Mouse (Mus musculus): ENCODE measurements around the gene Alcam. TPM values are rescaled to one million over a fixed set of nuclear protein-coding genes. Genes with fewer than 3 reads are reported as not detected.

The Alcam gene
- polyA plus RNA-seq, 1 experiment from 2014 or later, result 26.7 TPM

- H3K36me3 ChIP-seq, result no peaks in the 10 kb centered on the region
- H3K27me3 ChIP-seq, result no peaks in the 10 kb centered on the region
- ATAC-seq (ENCODE audit: insufficient number of reproducible peaks, low FRiP score, low TSS enrichment, low read depth), result peak; percentile 95
- peak overlapping the region; percentile 61 for H3K4me3 ChIP-seq
- H3K27ac ChIP-seq, result peak overlapping the region; percentile 79
- under 1% methylated on average over 52 of the region's 55 CpGs for WGBS
- H3K4me2 ChIP-seq, result peak overlapping the region; percentile 82
- peaks cover 8% of the 10 kb centered on the region; the same call in 1 of the 2 replicates for H3K4me1 ChIP-seq
- peak overlapping the region; percentile 44 for H3K9ac ChIP-seq
- H3K9me3 ChIP-seq, result no peaks in the 10 kb centered on the region
Measured at GRCm38 (mm10) chr16:52452862-52453715, 785 bp downstream of the Alcam start.

- Histone ChIP-seq H3K36me3 (no peaks in the 10 kb centered on the region), H3K27me3 (no peaks in the 10 kb centered on the region), H3K4me1 (peaks cover 8% of the 10 kb centered on the region; the same call in 1 of the 2 replicates), H3K9me3 (no peaks in the 10 kb centered on the region), H3K27ac (peak overlapping the region; percentile 79), H3K4me2 (peak overlapping the region; percentile 82), H3K4me3 (peak overlapping the region; percentile 61), H3K9ac (peak overlapping the region; percentile 44)
- ATAC-seq (ENCODE audit: insufficient number of reproducible peaks, low FRiP score, low TSS enrichment, low read depth), result 0 out of 2 replicates have a peak, but pooled peaks have one; percentile 6
- 0% methylated on average over 26 of the region's 26 CpGs for WGBS
Measured at GRCm38 (mm10) chr16:52452477-52452831, 1.4 kb downstream of the Alcam start.

DNA sequence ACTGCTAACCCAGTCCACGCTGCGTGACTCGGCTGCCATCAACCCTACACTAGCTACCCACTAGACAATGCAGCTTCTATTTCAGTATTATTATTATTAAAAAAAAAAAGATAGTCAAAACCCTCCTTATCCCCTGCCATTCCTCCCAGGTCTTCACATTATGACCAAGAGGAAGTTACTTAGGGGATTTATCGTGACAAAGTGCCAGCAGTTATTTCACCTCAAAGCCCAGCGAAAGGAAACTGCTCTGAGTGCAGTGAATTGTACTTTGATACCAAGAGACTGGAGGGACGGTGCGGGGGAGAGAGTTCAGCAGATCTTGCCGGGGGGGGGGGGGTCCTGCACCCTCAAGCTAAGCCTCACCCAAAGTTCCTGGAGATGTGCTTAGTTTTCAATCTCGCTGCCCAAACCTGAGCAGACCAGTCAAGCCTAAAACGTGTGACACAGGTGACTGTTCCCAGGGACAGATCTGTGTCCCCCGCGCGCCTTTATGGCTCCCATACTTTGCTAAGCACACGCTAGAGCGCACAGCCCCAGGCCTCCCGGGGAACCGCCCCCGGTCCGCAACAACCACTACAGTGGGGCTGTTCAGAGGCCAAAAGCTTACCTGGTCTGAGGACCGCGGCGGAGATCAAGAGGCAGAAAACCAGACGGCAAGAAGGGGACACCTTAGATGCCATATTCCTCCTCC, 1.9 kb downstream of the Alcam start:
- peak overlapping the region; percentile 79 for H3K27ac ChIP-seq
- no peaks in the 10 kb centered on the region for H3K9me3 ChIP-seq
- H3K27me3 ChIP-seq, result no peaks in the 10 kb centered on the region
- H3K36me3 ChIP-seq, result no peaks in the 10 kb centered on the region
- ATAC-seq (ENCODE audit: insufficient number of reproducible peaks, low FRiP score, low TSS enrichment, low read depth), result no peak
- H3K4me1 ChIP-seq, result peaks cover 8% of the 10 kb centered on the region; the same call in 1 of the 2 replicates
- H3K4me3 ChIP-seq, result peak overlapping the region; percentile 61
- H3K4me2 ChIP-seq, result peak overlapping the region; percentile 82
- 0% methylated on average over 23 of the region's 23 CpGs for WGBS
- peak overlapping the region; percentile 44 for H3K9ac ChIP-seq

- peak overlapping the region; percentile 61 for H3K4me3 ChIP-seq
- H3K4me1 ChIP-seq, result peaks cover 8% of the 10 kb centered on the region; the same call in 1 of the 2 replicates
- H3K27ac ChIP-seq, result peak overlapping the region; percentile 60; the same call in 1 of the 2 replicates
- no peaks in the 10 kb centered on the region for H3K9me3 ChIP-seq
- no peak for ATAC-seq (ENCODE audit: insufficient number of reproducible peaks, low FRiP score, low TSS enrichment, low read depth)
- H3K27me3 ChIP-seq, result no peaks in the 10 kb centered on the region
- peak overlapping the region; percentile 82 for H3K4me2 ChIP-seq
- H3K36me3 ChIP-seq, result no peaks in the 10 kb centered on the region
- 1% methylated on average over 15 of the region's 15 CpGs for WGBS
- H3K9ac ChIP-seq, result peak overlapping the region; percentile 44
Measured at GRCm38 (mm10) chr16:52451101-52451785, 2.6 kb downstream of the Alcam start.

DNA sequence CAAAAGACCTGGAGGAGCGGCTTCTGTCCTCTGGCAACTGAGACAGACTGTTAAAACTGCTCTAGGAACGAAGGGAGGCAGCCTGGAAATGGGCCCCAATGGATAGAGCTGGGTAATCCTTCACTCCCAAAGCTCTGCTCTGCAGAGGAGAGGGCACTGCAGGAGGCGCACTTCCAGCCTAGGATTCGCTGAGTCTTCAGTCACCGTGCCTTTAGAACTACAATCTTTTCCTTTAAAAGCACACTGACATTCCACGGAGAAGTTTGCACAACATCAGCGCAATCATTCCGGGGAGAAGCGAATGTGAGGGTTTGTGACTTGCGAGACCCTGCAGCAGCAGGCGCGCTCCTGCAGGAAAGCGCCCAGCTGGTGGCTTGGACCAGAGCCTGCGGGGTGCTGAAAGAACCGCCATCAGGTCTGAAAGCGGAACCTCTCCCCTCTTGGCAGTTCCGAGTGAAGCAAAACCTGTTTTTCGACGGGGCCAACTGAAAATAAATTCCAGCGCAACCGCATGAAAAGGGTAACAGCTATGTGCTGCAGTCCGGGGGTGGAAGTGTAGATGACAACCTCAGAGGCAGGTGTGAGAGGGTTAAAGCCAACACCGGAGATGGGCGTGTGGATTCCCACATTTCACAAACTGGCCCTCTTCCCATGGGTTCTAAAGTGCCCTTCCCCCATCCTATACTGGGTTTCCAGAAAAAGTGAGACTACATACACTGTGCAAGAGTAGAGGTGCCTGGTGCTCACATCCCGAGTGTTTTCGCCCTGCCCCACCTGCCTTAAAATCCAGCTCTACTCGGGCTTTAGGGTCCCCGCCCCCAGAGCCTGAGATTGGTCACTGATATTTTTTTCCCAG, 3.4 kb downstream of the Alcam start:
- H3K9ac ChIP-seq, result peak overlapping the region; percentile 14; the same call in 1 of the 2 replicates
- ATAC-seq (ENCODE audit: insufficient number of reproducible peaks, low FRiP score, low TSS enrichment, low read depth), result no peak
- peak overlapping the region; percentile 82 for H3K4me2 ChIP-seq
- WGBS, result under 1% methylated on average over 28 of the region's 28 CpGs
- peaks cover 8% of the 10 kb centered on the region; the same call in 1 of the 2 replicates for H3K4me1 ChIP-seq
- no peaks in the 10 kb centered on the region for H3K9me3 ChIP-seq
- H3K4me3 ChIP-seq, result peak overlapping the region; percentile 61
- no peaks in the 10 kb centered on the region for H3K36me3 ChIP-seq
- no peaks in the 10 kb centered on the region for H3K27me3 ChIP-seq
- H3K27ac ChIP-seq, result peak overlapping the region; percentile 60; the same call in 1 of the 2 replicates

DNA sequence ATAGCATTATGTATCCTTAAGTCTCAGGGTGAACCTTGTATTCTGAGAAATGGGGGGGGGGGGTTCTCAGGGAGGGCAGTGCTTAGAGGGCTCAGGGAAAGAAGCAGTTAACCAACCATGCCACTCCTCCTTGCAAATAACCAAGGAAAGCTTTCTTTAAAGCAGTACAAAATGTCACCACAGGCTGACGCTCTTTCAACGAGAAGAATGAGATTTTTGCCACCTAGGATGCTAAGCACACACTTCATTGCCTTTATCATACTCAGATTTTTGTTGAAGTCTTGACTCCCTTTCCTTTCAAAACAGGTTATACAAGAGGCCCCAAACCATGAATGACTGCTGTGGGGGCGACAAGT, 4.0 kb downstream of the Alcam start:
- Histone ChIP-seq H3K4me1 (peaks cover 8% of the 10 kb centered on the region; the same call in 1 of the 2 replicates), H3K4me3 (peak overlapping the region; percentile 61), H3K4me2 (peak overlapping the region; percentile 82), H3K9me3 (no peaks in the 10 kb centered on the region), H3K27me3 (no peaks in the 10 kb centered on the region), H3K9ac (no peak overlapping the region), H3K27ac (0 out of 2 replicates have a peak overlapping the region, but pooled peaks have one; percentile 60), H3K36me3 (no peaks in the 10 kb centered on the region)
- WGBS, result 6% methylated on average over 3 of the region's 3 CpGs
- ATAC-seq (ENCODE audit: insufficient number of reproducible peaks, low FRiP score, low TSS enrichment, low read depth), result no peak

DNA sequence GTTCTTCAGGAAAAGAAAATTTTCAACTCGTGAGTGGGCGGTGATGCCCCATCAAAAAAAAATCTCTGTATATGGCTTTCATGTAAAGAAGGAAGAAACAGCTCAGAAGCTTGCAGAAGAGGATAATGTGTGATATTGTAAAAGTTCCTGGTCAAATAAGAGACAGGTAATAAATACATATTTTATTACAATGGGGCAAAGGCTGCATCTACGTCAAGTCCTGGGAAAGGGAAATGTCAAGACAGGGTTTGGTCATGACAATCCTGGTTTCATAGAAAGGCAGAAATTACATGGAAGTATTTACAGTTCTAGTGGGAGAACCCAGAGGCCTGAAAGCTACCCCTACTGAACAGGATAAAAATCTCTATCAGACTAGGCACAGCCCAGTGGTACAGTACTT, 7.9 kb downstream of the Alcam start:
- Histone ChIP-seq H3K9ac (no peak overlapping the region), H3K36me3 (no peaks in the 10 kb centered on the region), H3K4me2 (no peak overlapping the region), H3K9me3 (no peaks in the 10 kb centered on the region), H3K27ac (no peak overlapping the region), H3K27me3 (no peaks in the 10 kb centered on the region), H3K4me1 (no peaks in the 10 kb centered on the region), H3K4me3 (no peak overlapping the region)
- ATAC-seq (ENCODE audit: insufficient number of reproducible peaks, low FRiP score, low TSS enrichment, low read depth), result no peak
- 90% methylated on average over 3 of the region's 3 CpGs for WGBS

DNA sequence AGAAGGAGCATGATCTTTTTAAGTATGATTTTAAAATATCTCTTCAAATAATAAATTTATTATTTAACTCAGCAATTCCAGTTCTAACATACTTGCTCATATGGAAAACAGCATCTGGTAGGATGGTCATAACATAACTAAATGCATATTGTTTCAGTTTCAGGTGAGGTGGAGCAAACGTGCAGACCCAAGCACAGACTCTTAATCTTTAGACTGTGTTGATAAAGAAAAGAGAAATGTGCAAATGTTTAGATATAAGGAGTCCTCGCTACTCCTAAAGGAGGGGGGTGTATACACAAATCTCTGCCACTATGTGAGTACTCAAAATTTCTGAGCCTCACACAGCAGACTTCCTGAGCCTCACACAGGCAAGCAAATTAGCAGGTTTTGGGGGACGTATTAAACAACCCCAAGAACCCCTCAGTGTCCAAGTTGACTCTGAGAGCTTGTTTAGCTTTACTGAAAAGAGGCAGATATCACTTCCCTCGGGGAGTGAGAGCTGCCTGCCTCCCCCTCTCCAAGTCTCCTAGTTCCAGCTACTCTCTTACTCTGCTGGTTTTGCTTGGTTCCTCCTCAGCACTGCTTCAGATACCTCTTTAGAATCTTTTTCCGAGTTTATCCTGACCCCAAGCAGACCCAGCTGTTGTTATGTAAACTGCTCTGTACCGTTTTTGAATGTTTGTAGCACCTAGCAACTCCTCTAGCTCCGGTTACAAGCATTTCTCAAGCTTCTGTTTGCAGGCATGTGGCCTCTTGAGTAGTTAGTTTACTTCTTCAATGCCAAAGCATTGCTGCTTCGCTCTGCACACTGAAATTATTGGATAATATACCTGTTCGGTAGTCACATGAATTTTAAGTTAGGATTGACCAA, 10.0 kb downstream of the Alcam start:
- H3K9me3 ChIP-seq, result no peaks in the 10 kb centered on the region
- H3K36me3 ChIP-seq, result no peaks in the 10 kb centered on the region
- H3K4me1 ChIP-seq, result no peaks in the 10 kb centered on the region
- no peak overlapping the region for H3K4me3 ChIP-seq
- no peak for ATAC-seq (ENCODE audit: insufficient number of reproducible peaks, low FRiP score, low TSS enrichment, low read depth)
- no peak overlapping the region for H3K4me2 ChIP-seq
- no peak overlapping the region for H3K9ac ChIP-seq
- no peak overlapping the region for H3K27ac ChIP-seq
- H3K27me3 ChIP-seq, result no peaks in the 10 kb centered on the region
- WGBS, result 55% methylated on average over 9 of the region's 9 CpGs

- WGBS, result 65% methylated on average over 1 of the region's 1 CpGs
- Histone ChIP-seq H3K4me1 (no peaks in the 10 kb centered on the region), H3K9ac (no peak overlapping the region), H3K4me3 (no peak overlapping the region), H3K27me3 (no peaks in the 10 kb centered on the region), H3K9me3 (no peaks in the 10 kb centered on the region), H3K27ac (no peak overlapping the region), H3K36me3 (no peaks in the 10 kb centered on the region), H3K4me2 (no peak overlapping the region)
- ATAC-seq (ENCODE audit: insufficient number of reproducible peaks, low FRiP score, low TSS enrichment, low read depth), result no peak
Measured at GRCm38 (mm10) chr16:52443055-52443454, 10.8 kb downstream of the Alcam start.

- Histone ChIP-seq H3K4me1 (no peaks in the 10 kb centered on the region), H3K27ac (no peak overlapping the region), H3K27me3 (no peaks in the 10 kb centered on the region), H3K36me3 (no peaks in the 10 kb centered on the region), H3K9ac (no peak overlapping the region), H3K4me3 (no peak overlapping the region), H3K4me2 (no peak overlapping the region), H3K9me3 (no peaks in the 10 kb centered on the region)
- no peak for ATAC-seq (ENCODE audit: insufficient number of reproducible peaks, low FRiP score, low TSS enrichment, low read depth)
Measured at GRCm38 (mm10) chr16:52439600-52439999, 14.3 kb downstream of the Alcam start.
